Mouse (Mus musculus) stomach, postnatal 0 days (tissue): ENCODE measurements at regions not wholly inside any gene's neighbourhood (a gene's known extent, or its start where the extent isn't known, plus 50 kb on each side); places are given as distances from the start of the nearest gene placed in this dataset.

Experiments
- CTCF ChIP-seq: IDR thresholded peaks from 2 replicates; pipeline ENCODE4 v1.5.1; 2016; ENCODE audit warnings: antibody characterized with exemption, low read depth, mild to moderate bottlenecking, moderate library complexity
- EP300 ChIP-seq: optimal IDR thresholded peaks from 2 replicates; pipeline ENCODE3; 2016; ENCODE audit warnings: antibody characterized with exemption

GRCm38 (mm10) chr2:148582208-148582607, 90.2 kb upstream of the Nxt1 start:
- no peak for TF ChIP-seq CTCF
- TF ChIP-seq EP300: no peak
